Mouse (Mus musculus) liver, embryonic 13.5 days (tissue): Measurements from ENCODE around the gene Mmp24. TPM values are rescaled to one million over a fixed set of nuclear protein-coding genes. Genes with fewer than 3 reads are reported as not detected.

Source experiments
- ATAC-seq: fragments of 200-750 bp; cut with Nextera tagmentation; 2 replicates; pipeline ENCODE4 v1.8.0; 2017; ENCODE audit warnings: low read depth, mild to moderate bottlenecking, moderate number of reproducible peaks, moderate library complexity
- DNase-seq: peaks from one replicate; pipeline ENCODE4 v3.0.0; 2022
- H3K27ac ChIP-seq: fragments of 300-500 bp; sonication (generic); 2 replicates; pipeline ENCODE4 v1.5.1; 2015; ENCODE audit warnings: moderate library complexity, mild to moderate bottlenecking, inconsistent platforms
- H3K27me3 ChIP-seq: fragments of 300-500 bp; sonication (generic); 2 replicates; pipeline ENCODE4 v1.6.1; 2015; ENCODE audit warnings: mild to moderate bottlenecking, inconsistent platforms
- H3K36me3 ChIP-seq: fragments of 300-500 bp; sonication (generic); 2 replicates; pipeline ENCODE4 v1.6.1; 2015; ENCODE audit warnings: mild to moderate bottlenecking, inconsistent platforms
- H3K4me1 ChIP-seq: fragments of 300-500 bp; sonication (generic); replicated peaks from 2 replicates; pipeline ENCODE4 v1.6.1; 2015; ENCODE audit warnings: inconsistent platforms
- H3K4me2 ChIP-seq: fragments of 300-500 bp; sonication (generic); 2 replicates; pipeline ENCODE4 v1.6.1; 2015; ENCODE audit warnings: inconsistent platforms, mild to moderate bottlenecking, moderate library complexity
- H3K4me3 ChIP-seq: fragments of 300-500 bp; sonication (generic); replicated peaks from 2 replicates; pipeline ENCODE4 v1.5.1; 2015; ENCODE audit warnings: mild to moderate bottlenecking, inconsistent platforms
- H3K9ac ChIP-seq: fragments of 300-500 bp; sonication (generic); 2 replicates; pipeline ENCODE4 v1.6.1; 2015; ENCODE audit warnings: mild to moderate bottlenecking, inconsistent platforms
- H3K9me3 ChIP-seq: fragments of 300-500 bp; sonication (generic); replicated peaks from 2 replicates; pipeline ENCODE4 v1.6.1; 2016; ENCODE audit warnings: inconsistent platforms
- WGBS: fragments of 180-500 bp; shearing (Covaris S2); methylation state at CpG from one replicate; pipeline ENCODE4 v1.1.7; 2015; ENCODE audit not compliant: insufficient replicate concordance; 5-methylcytosine and 5-hydroxymethylcytosine counted together
- polyA plus RNA-seq: library from polyadenylated mRNA; unstranded; fragments of >200 nt; fragmentation: Nextera tagmentation; extraction: Ambion mirVana; gene quantifications from 2 replicates; pipeline ENCODE4 v1.2.1, GENCODE M21; 2015

Mmp24 gene
- polyA plus RNA-seq, 1 experiment from 2014 or later, result not detected

DNA sequence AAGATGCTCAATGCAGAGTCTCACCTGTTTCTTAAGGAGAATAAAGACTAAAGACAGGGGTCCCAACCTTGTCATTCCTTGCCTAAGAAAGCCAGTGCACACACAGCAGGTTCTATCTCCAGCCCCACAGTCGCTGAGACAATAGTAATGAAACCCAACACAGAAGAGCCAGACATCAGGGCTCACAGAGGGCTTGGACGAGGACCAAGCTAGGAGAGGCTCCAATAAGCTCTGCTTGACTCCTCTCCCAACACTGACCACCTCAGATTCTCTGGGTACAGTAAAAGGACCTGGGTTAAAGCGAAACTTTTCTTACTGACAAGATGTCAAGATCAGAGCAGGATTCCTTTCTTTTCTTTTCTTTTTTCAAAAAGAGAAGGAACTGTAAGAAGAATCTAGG is 23.5 kb downstream of the Mmp24 start:
- no peak overlapping the region for H3K4me2 ChIP-seq
- 30% methylated on average over 3 of the region's 3 CpGs for WGBS
- no peak overlapping the region for H3K27ac ChIP-seq
- no peaks in the 10 kb centered on the region for H3K4me1 ChIP-seq
- H3K4me3 ChIP-seq, result no peak overlapping the region
- peaks cover 15% of the 10 kb centered on the region; the same call in 1 of the 2 replicates for H3K27me3 ChIP-seq
- ATAC-seq (no peak), DNase-seq (no peak)
- H3K36me3 ChIP-seq, result no peaks in the 10 kb centered on the region
- H3K9ac ChIP-seq, result no peak overlapping the region
- no peaks in the 10 kb centered on the region for H3K9me3 ChIP-seq

DNA sequence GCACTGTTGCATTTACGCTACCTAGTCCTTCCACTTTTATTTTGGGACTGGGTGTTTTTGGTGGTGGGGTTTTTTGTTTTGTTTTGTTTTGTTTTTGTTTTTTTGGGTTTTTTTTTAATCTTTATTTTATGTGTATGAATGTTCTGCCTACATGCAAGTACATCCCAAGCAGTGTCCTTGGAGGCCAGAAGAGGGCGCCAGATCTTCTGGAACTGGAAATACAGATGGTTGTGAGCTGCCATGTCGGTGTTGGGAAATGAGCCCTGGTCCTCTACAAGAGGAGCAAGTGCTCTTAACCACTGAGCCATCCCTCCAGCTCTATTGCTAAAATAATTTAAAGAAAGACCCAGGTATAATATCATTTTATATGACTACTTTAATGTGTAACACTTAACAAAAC is 27.6 kb downstream of the Mmp24 start:
- no peaks in the 10 kb centered on the region for H3K4me1 ChIP-seq
- ATAC-seq (no peak), DNase-seq (peak; percentile 23)
- H3K27me3 ChIP-seq, result peaks cover 13% of the 10 kb centered on the region; the same call in 1 of the 2 replicates
- H3K4me3 ChIP-seq, result no peak overlapping the region
- no peak overlapping the region for H3K4me2 ChIP-seq
- 38% methylated on average over 3 of the region's 3 CpGs for WGBS
- no peak overlapping the region for H3K27ac ChIP-seq
- H3K9ac ChIP-seq, result no peak overlapping the region
- H3K36me3 ChIP-seq, result no peaks in the 10 kb centered on the region
- H3K9me3 ChIP-seq, result no peaks in the 10 kb centered on the region

- no peak overlapping the region for H3K9ac ChIP-seq
- H3K27ac ChIP-seq, result no peak overlapping the region
- H3K4me3 ChIP-seq, result no peak overlapping the region
- no peaks in the 10 kb centered on the region for H3K9me3 ChIP-seq
- DNase-seq (no peak), ATAC-seq (no peak)
- H3K36me3 ChIP-seq, result no peaks in the 10 kb centered on the region
- H3K4me2 ChIP-seq, result no peak overlapping the region
- WGBS, result 42% methylated on average over 5 of the region's 5 CpGs
- H3K4me1 ChIP-seq, result no peaks in the 10 kb centered on the region
- 0 out of 2 replicates have a peak, but pooled peaks cover 6% of the 10 kb centered on the region for H3K27me3 ChIP-seq
Observed at GRCm38 (mm10) chr2:155804053-155804452, 28.9 kb downstream of the Mmp24 start.

DNA sequence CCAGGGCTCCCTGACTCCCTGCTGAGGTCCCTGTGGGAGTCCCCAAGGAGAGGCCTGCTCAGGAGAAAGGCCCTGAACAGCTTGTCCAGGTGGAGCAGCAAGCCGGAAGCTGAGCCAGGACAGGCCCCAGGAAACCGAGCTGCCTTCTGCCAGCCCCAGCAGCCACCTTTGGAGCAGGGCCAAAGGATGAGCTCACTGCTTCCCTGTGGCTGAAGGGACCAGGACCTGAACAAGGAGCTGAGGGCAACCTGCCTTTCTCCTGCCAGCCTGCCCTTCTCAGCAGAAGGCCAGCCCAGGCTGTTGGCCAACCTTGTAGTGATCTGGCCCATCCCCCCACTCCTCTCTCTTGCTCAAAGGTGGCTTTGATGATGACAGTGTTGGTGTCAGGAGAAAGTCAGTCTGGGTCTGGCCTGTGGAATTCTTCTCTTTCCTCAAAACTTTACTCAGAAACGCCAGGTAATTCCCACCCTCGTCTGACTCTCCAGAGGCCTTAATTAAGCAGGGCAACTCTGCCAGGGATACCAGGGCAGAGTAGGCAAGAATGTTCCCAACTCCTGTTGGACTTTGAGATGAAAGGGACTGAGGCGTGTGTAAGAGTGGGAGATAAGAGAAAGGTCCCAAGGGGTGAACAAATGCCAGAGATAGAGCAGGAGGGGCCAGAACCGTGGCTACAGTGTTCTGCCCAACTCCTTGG is 30.2 kb downstream of the Mmp24 start:
- DNase-seq (no peak), ATAC-seq (no peak)
- no peak overlapping the region for H3K4me3 ChIP-seq
- WGBS, result 38% methylated on average over 6 of the region's 6 CpGs
- no peaks in the 10 kb centered on the region for H3K36me3 ChIP-seq
- no peaks in the 10 kb centered on the region for H3K9me3 ChIP-seq
- no peaks in the 10 kb centered on the region for H3K4me1 ChIP-seq
- H3K4me2 ChIP-seq, result no peak overlapping the region
- H3K9ac ChIP-seq, result no peak overlapping the region
- no peak overlapping the region for H3K27ac ChIP-seq
- H3K27me3 ChIP-seq, result 0 out of 2 replicates have a peak, but pooled peaks cover 2% of the 10 kb centered on the region

DNA sequence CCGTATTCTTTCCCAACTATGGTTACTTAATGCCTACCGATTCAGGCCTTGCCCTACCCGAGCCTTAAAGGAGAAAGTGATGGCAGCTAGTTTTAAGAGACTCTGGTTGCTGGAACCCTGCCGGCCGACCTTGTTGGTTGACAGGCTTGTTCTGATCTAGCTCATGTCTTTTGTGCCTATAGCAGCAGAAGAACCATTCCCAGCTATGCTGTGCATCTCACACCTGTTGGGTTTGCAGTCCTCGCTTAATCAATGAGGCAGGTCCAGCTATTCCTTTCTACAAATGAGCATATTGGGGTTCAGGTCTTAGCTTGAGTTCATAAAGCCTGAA is 30.7 kb downstream of the Mmp24 start:
- no peaks in the 10 kb centered on the region for H3K4me1 ChIP-seq
- no peaks in the 10 kb centered on the region for H3K36me3 ChIP-seq
- DNase-seq (no peak), ATAC-seq (no peak)
- no peak overlapping the region for H3K9ac ChIP-seq
- no peaks in the 10 kb centered on the region for H3K9me3 ChIP-seq
- 0 out of 2 replicates have a peak, but pooled peaks cover 2% of the 10 kb centered on the region for H3K27me3 ChIP-seq
- 56% methylated on average over 6 of the region's 6 CpGs for WGBS
- H3K4me3 ChIP-seq, result no peak overlapping the region
- no peak overlapping the region for H3K4me2 ChIP-seq
- H3K27ac ChIP-seq, result no peak overlapping the region

DNA sequence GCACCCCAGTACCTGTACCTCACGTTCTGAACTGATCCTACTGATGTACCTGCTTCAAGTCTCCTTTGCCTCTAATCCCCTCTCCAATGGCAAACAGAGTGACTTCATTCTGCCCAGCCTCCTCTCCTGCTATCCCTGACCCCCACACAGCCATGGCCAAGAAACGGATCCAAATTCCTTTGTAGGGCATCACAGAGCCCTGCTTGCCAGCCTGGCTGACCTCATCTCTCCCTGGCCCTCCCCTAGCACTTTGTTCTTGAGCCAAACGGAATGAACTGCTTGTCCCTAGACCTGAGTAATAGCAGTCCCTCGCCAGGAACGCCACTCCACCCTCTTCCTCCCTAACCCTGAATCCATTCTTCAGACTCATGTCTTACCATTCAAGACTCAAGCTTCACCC is 31.4 kb downstream of the Mmp24 start:
- H3K9me3 ChIP-seq, result no peaks in the 10 kb centered on the region
- no peak overlapping the region for H3K4me3 ChIP-seq
- no peak overlapping the region for H3K27ac ChIP-seq
- no peaks in the 10 kb centered on the region for H3K4me1 ChIP-seq
- H3K36me3 ChIP-seq, result no peaks in the 10 kb centered on the region
- WGBS, result 44% methylated on average over 5 of the region's 5 CpGs
- no peak for DNase-seq
- H3K9ac ChIP-seq, result no peak overlapping the region
- ATAC-seq, result no peak
- H3K4me2 ChIP-seq, result no peak overlapping the region
- 0 out of 2 replicates have a peak, but pooled peaks cover 2% of the 10 kb centered on the region for H3K27me3 ChIP-seq

- DNase-seq (no peak), ATAC-seq (no peak)
- Histone ChIP-seq H3K36me3 (no peaks in the 10 kb centered on the region), H3K9me3 (no peaks in the 10 kb centered on the region), H3K4me1 (no peaks in the 10 kb centered on the region), H3K27ac (no peak overlapping the region), H3K9ac (no peak overlapping the region), H3K27me3 (0 out of 2 replicates have a peak, but pooled peaks cover 2% of the 10 kb centered on the region), H3K4me3 (no peak overlapping the region), H3K4me2 (no peak overlapping the region)
- WGBS, result 67% methylated on average over 4 of the region's 4 CpGs
Observed at GRCm38 (mm10) chr2:155807408-155807807, 32.3 kb downstream of the Mmp24 start.

GRCm38 (mm10) chr2:155809620-155810019 is 34.5 kb downstream of the Mmp24 start:
- Histone ChIP-seq H3K9ac (no peak overlapping the region), H3K4me3 (no peak overlapping the region), H3K27me3 (0 out of 2 replicates have a peak, but pooled peaks cover 7% of the 10 kb centered on the region), H3K9me3 (no peaks in the 10 kb centered on the region), H3K4me2 (no peak overlapping the region), H3K36me3 (no peaks in the 10 kb centered on the region), H3K4me1 (no peaks in the 10 kb centered on the region), H3K27ac (no peak overlapping the region)
- DNase-seq, result no peak
- 60% methylated on average over 4 of the region's 4 CpGs for WGBS
- ATAC-seq, result no peak

DNA sequence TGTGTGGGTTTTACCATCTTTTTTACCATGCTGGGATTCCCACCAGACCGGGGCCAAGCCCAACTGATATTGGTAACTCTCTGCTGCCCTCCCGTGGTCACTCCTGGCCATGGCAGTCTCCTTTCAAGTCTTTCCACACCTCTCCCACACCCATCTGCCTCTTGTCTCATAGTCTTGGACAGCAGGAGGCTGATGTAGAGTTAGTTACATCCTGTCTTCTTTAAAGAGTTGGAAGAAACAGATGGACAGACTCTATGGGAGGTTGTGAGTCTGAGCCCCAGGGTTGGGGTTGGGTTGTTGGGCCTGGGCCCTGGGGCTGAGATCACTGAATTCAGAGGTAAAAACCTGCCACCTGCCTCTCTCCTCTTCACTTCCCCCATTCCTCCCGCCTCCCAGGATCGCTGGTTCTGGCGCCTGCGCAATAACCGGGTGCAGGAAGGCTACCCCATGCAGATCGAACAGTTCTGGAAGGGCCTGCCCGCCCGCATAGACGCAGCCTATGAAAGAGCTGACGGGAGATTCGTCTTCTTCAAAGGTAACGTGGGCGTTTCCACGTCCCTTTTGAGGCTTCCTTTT is 36.8 kb downstream of the Mmp24 start:
- H3K9ac ChIP-seq, result no peak overlapping the region
- H3K9me3 ChIP-seq, result no peaks in the 10 kb centered on the region
- H3K4me2 ChIP-seq, result no peak overlapping the region
- H3K27ac ChIP-seq, result no peak overlapping the region
- ATAC-seq (no peak), DNase-seq (peak; percentile 59)
- H3K36me3 ChIP-seq, result no peaks in the 10 kb centered on the region
- H3K4me1 ChIP-seq, result no peaks in the 10 kb centered on the region
- 0 out of 2 replicates have a peak, but pooled peaks cover 7% of the 10 kb centered on the region for H3K27me3 ChIP-seq
- 39% methylated on average over 16 of the region's 16 CpGs for WGBS
- H3K4me3 ChIP-seq, result no peak overlapping the region

DNA sequence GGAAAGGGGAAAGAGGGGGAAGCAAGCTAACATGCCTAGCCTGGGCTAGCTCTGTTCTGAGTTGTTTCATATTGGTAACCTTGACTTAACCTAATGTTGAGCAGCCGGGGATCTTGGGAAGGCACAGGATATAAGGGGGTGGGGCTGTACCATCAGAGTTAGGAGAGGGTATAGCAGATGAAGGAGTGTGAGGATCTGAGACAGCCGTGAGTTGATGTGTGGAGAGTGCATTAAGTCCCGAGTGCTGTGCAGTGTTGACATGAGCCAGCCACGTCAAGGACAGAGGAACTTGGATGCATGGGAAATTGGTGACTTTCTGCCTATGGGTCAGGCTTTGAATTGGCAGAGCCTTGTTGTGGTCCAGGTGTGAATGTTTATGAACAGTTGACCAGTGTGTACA is 37.5 kb downstream of the Mmp24 start:
- peaks cover 4% of the 10 kb centered on the region; the same call in 1 of the 2 replicates for H3K4me1 ChIP-seq
- DNase-seq (no peak), ATAC-seq (no peak)
- no peak overlapping the region for H3K4me3 ChIP-seq
- no peaks in the 10 kb centered on the region for H3K36me3 ChIP-seq
- 64% methylated on average over 4 of the region's 4 CpGs for WGBS
- H3K9me3 ChIP-seq, result no peaks in the 10 kb centered on the region
- no peak overlapping the region for H3K27ac ChIP-seq
- 0 out of 2 replicates have a peak, but pooled peaks cover 7% of the 10 kb centered on the region for H3K27me3 ChIP-seq
- H3K9ac ChIP-seq, result no peak overlapping the region
- H3K4me2 ChIP-seq, result no peak overlapping the region

DNA sequence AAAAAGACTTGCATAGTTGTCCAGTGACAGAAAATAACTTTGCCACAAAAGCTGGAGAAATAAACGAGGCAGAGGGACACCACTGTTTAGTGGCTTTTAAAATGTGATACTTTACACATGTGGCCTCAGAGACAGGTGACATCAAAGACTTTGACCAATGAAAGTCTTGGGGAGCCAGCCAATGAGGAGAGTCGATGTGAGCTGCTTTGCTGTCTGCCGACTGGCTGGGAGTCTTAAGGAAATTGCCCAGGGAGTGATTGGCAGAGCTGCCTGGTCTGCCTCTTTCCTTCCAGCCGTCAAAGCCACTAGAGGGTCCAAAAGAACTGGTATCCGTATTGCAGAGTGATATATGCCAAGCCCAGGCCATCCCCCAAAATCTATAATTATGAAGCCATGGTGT is 39.7 kb downstream of the Mmp24 start:
- peaks cover 25% of the 10 kb centered on the region for H3K4me1 ChIP-seq
- H3K36me3 ChIP-seq, result peaks cover 6% of the 10 kb centered on the region
- no peak overlapping the region for H3K4me2 ChIP-seq
- no peak overlapping the region for H3K9ac ChIP-seq
- 0 out of 2 replicates have a peak, but pooled peaks cover 7% of the 10 kb centered on the region for H3K27me3 ChIP-seq
- H3K4me3 ChIP-seq, result no peak overlapping the region
- DNase-seq (no peak), ATAC-seq (no peak)
- no peaks in the 10 kb centered on the region for H3K9me3 ChIP-seq
- WGBS, result 23% methylated on average over 5 of the region's 5 CpGs
- H3K27ac ChIP-seq, result no peak overlapping the region

DNA sequence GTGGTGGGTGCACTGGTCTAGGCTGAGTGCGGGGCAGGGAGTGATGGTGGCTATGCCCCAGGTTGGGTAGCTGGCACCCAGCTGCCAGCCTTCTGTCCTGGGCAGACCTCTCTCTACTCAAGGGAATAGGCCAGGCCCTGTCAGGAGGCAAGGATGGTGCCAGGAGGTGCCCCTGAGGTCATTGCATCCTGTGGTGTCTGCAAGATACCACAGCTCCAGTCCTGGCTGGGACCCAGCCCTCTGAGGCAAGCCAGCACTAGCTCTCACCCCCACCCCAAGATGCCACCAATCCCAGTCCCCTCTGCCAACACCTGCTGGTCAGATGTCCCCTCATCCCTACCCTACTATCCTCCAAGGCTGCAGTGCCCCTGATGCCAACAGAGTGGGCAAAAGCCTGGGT is 41.0 kb downstream of the Mmp24 start:
- no peak overlapping the region for H3K4me3 ChIP-seq
- H3K36me3 ChIP-seq, result peaks cover 20% of the 10 kb centered on the region
- H3K27me3 ChIP-seq, result 0 out of 2 replicates have a peak, but pooled peaks cover 4% of the 10 kb centered on the region
- no peak overlapping the region for H3K4me2 ChIP-seq
- DNase-seq (no peak), ATAC-seq (no peak)
- H3K4me1 ChIP-seq, result peaks cover 32% of the 10 kb centered on the region
- no peak overlapping the region for H3K27ac ChIP-seq
- H3K9me3 ChIP-seq, result no peaks in the 10 kb centered on the region
- H3K9ac ChIP-seq, result no peak overlapping the region
- WGBS, result 88% methylated on average over 1 of the region's 1 CpGs
